ENCODE assay signal across 33 mouse cellular contexts in genomic region chr2:19579180-19579579, GRCm38 (mm10). TPM values are rescaled to one million over a fixed set of nuclear protein-coding genes. Genes with fewer than 3 reads are reported as not detected.
A peak's percentile ranks its signal among the peaks of the same experiment; 100 is the strongest.
DNase-seq lines count a peak whose midpoint lies in the region; ATAC-seq and TF ChIP-seq lines count a peak whose summit lies in the region.
"Had no signal": no experiment of that assay in that cellular context is flagged by ENCODE, and none has a peak within 500 bp of the region (broad histone marks: within the 10 kb centered on the region; RNA-seq: fewer than 3 reads in every experiment).

No protein-coding gene starts in this region.

- H3K27ac ChIP-seq in midbrain, embryonic 10.5 days (replicated peaks), result 0 out of 2 replicates have a peak overlapping the region, but pooled peaks have one; percentile 28
- no peak overlapping the region for H3K27ac ChIP-seq in midbrain, embryonic 15.5 days
- H3K27ac ChIP-seq in stomach, embryonic 16.5 days (ENCODE audit: low read length), result peak overlapping the region; percentile 20; the same call in 1 of the 2 replicates
- no peak overlapping the region for H3K27ac ChIP-seq in kidney, adult 2 months (ENCODE audit: insufficient read depth, low read depth, low read length)
- H3K27ac ChIP-seq: embryonic facial prominence, embryonic 13.5 days; forebrain, embryonic 15.5 days; heart, embryonic 10.5 days; kidney, postnatal 0 days; left cerebral cortex, adult 2 months; liver, embryonic 13.5 days; neural tube, embryonic 12.5 days had no signal

- no peak for TF ChIP-seq POLR2A in brain, embryonic 14.5 days (IDR thresholded peaks at IDR 0.05; ENCODE audit: borderline replicate concordance, extremely low read depth, insufficient read depth, insufficient read length, poor library complexity, severe bottlenecking)
- TF ChIP-seq POLR2A in kidney, adult 2 months (IDR thresholded peaks at IDR 0.05; ENCODE audit: low read depth, low read length), result no peak

- H3K4me3 ChIP-seq in midbrain, embryonic 10.5 days, result no peak overlapping the region
- no peak overlapping the region for H3K4me3 ChIP-seq in midbrain, embryonic 15.5 days
- no peak overlapping the region for H3K4me3 ChIP-seq in stomach, embryonic 16.5 days (replicated peaks; ENCODE audit: low read length)
- no peak overlapping the region for H3K4me3 ChIP-seq in kidney, adult 2 months (ENCODE audit: insufficient read depth, low read depth, low read length)
- H3K4me3 ChIP-seq: embryonic facial prominence, embryonic 13.5 days; forebrain, embryonic 15.5 days; heart, embryonic 10.5 days; left cerebral cortex, adult 2 months; liver, embryonic 13.5 days; neural tube, embryonic 12.5 days had no signal

- no peak for ATAC-seq in midbrain, embryonic 15.5 days (replicated peaks)
- ATAC-seq in stomach, embryonic 16.5 days (ENCODE audit: insufficient read depth, low FRiP score), result no peak
- ATAC-seq in monocyte, adult 5-6 weeks (replicated peaks; ENCODE audit: insufficient number of reproducible peaks, low FRiP score, low TSS enrichment, poor library complexity, severe bottlenecking), result no peak
- ATAC-seq: forebrain, embryonic 15.5 days; inflammation-experienced regulatory T-cells, adult 6 months had no signal

- no peaks in the 10 kb centered on the region for H3K36me3 ChIP-seq in midbrain, embryonic 10.5 days
- no peaks in the 10 kb centered on the region for H3K36me3 ChIP-seq in midbrain, embryonic 15.5 days (replicated peaks)
- no peaks in the 10 kb centered on the region for H3K36me3 ChIP-seq in stomach, embryonic 16.5 days (ENCODE audit: control insufficient read depth, insufficient read depth, low read length)
- no peaks in the 10 kb centered on the region for H3K36me3 ChIP-seq in kidney, adult 2 months (ENCODE audit: control insufficient read depth, insufficient read depth, low read length)
- H3K36me3 ChIP-seq: embryonic facial prominence, embryonic 13.5 days; forebrain, embryonic 15.5 days; heart, embryonic 10.5 days; liver, embryonic 13.5 days; neural tube, embryonic 12.5 days had no signal

- H3K4me2 ChIP-seq in midbrain, embryonic 15.5 days, result no peak overlapping the region
- H3K4me2 ChIP-seq in stomach, embryonic 16.5 days (ENCODE audit: low read depth, low read length), result no peak overlapping the region
- H3K4me2 ChIP-seq: embryonic facial prominence, embryonic 13.5 days; forebrain, embryonic 15.5 days; liver, embryonic 13.5 days; neural tube, embryonic 12.5 days had no signal

- no peaks in the 10 kb centered on the region for H3K27me3 ChIP-seq in midbrain, embryonic 10.5 days (ENCODE audit: low read depth, poor library complexity, severe bottlenecking)
- H3K27me3 ChIP-seq in midbrain, embryonic 15.5 days (replicated peaks), result no peaks in the 10 kb centered on the region
- H3K27me3 ChIP-seq in stomach, embryonic 16.5 days (ENCODE audit: control insufficient read depth, insufficient read depth, low read length), result no peaks in the 10 kb centered on the region
- no peaks in the 10 kb centered on the region for H3K27me3 ChIP-seq in kidney, adult 2 months (replicated peaks; ENCODE audit: control insufficient read depth, insufficient read depth, low read length)
- H3K27me3 ChIP-seq: embryonic facial prominence, embryonic 13.5 days; forebrain, embryonic 15.5 days; liver, embryonic 13.5 days; neural tube, embryonic 12.5 days had no signal

- peaks cover 14% of the 10 kb centered on the region for H3K4me1 ChIP-seq in midbrain, embryonic 10.5 days
- H3K4me1 ChIP-seq in midbrain, embryonic 15.5 days, result no peaks in the 10 kb centered on the region
- no peaks in the 10 kb centered on the region for H3K4me1 ChIP-seq in stomach, embryonic 16.5 days (ENCODE audit: control insufficient read depth, insufficient read depth, low read length)
- H3K4me1 ChIP-seq in kidney, adult 2 months (ENCODE audit: control insufficient read depth, insufficient read depth, low read length), result no peaks in the 10 kb centered on the region
- H3K4me1 ChIP-seq: embryonic facial prominence, embryonic 13.5 days; forebrain, embryonic 15.5 days; heart, embryonic 10.5 days; liver, embryonic 13.5 days; neural tube, embryonic 12.5 days had no signal

- 63% methylated on average over 6 of the region's 6 CpGs for WGBS in midbrain, embryonic 10.5 days
- WGBS in midbrain, embryonic 15.5 days, result 49% methylated on average over 6 of the region's 6 CpGs
- WGBS in stomach, embryonic 16.5 days, result 58% methylated on average over 6 of the region's 6 CpGs
- 78% methylated on average over 6 of the region's 6 CpGs for WGBS in kidney, adult 2 months

- peak; percentile 2 for DNase-seq in cerebellum, adult 9-10 months
- DNase-seq in cerebellum, adult 9-11 months, result no peak
- no peak for DNase-seq in midbrain, embryonic 10.5 days (ENCODE audit: low spot score)
- peak; percentile 13 for DNase-seq in brain, embryonic 14.5 days (ENCODE audit: low read depth)
- no peak for DNase-seq in kidney, adult 2 months
- DNase-seq: adrenal gland, postnatal 14 days; cerebellum, postnatal 10 days; heart, postnatal 4 days; kidney, adult 18-20 months; liver, embryonic 13.5 days; lung, adult 2 months; lung, postnatal 14 days; retina, postnatal 1 day had no signal

- TF ChIP-seq CTCF in brain, embryonic 14.5 days (IDR thresholded peaks at IDR 0.05; ENCODE audit: borderline replicate concordance, extremely low read depth, insufficient read depth, insufficient read length), result no peak
- no peak for TF ChIP-seq CTCF in kidney, adult 2 months (conservative IDR thresholded peaks at IDR 0.05; ENCODE audit: insufficient read depth, insufficient read length, low read depth, low read length)

- H3K9ac ChIP-seq in midbrain, embryonic 15.5 days, result no peak overlapping the region
- H3K9ac ChIP-seq in stomach, embryonic 16.5 days (ENCODE audit: low read length), result no peak overlapping the region
- H3K9ac ChIP-seq: embryonic facial prominence, embryonic 13.5 days; forebrain, embryonic 15.5 days; liver, embryonic 13.5 days; neural tube, embryonic 12.5 days had no signal

- no peaks in the 10 kb centered on the region for H3K9me3 ChIP-seq in midbrain, embryonic 10.5 days (replicated peaks)
- H3K9me3 ChIP-seq in midbrain, embryonic 15.5 days, result no peaks in the 10 kb centered on the region
- H3K9me3 ChIP-seq in stomach, embryonic 16.5 days (replicated peaks; ENCODE audit: control insufficient read depth, low read length), result no peaks in the 10 kb centered on the region
- H3K9me3 ChIP-seq: embryonic facial prominence, embryonic 13.5 days; forebrain, embryonic 15.5 days; heart, embryonic 10.5 days; liver, embryonic 13.5 days; neural tube, embryonic 12.5 days had no signal

RNA-seq across cellular contexts. Expression of gene 4921504E06Rik, which starts 25.5 kb away (rescaled TPM):
- not detected in 2 replicates for polyA plus RNA-seq in midbrain, embryonic 10.5 days (2016; fragmentation: Nextera tagmentation; extraction: Ambion mirVana)
- not detected in 2 replicates for polyA plus RNA-seq in midbrain, embryonic 15.5 days (2015; fragmentation: Nextera tagmentation; extraction: Ambion mirVana)
- 0.05 and 0.12 TPM in 2 replicates for polyA plus RNA-seq in brain, embryonic 14.5 days (2012; rRNA removed)
- polyA plus RNA-seq in stomach, embryonic 16.5 days (2015; fragmentation: Nextera tagmentation; extraction: Ambion mirVana), result 0.15 TPM in 1 of 2 replicates, not detected in the other
- not detected in 2 replicates for polyA plus RNA-seq in kidney, adult 2 months (2012; rRNA removed)
- total RNA-seq in monocyte, adult 5-6 weeks (2017), result not detected in 3 replicates
- total RNA-seq: adrenal gland, postnatal 14 days; ES-E14; gastrocnemius, adult 8-10 months; heart, postnatal 4 days; layer of hippocampus, postnatal 10 days; left cerebral cortex, adult 2 months; left cerebral cortex, postnatal 36 days; megakaryocyte, adult 5-6 weeks had no signal
- polyA plus RNA-seq: embryonic facial prominence, embryonic 13.5 days; forebrain, embryonic 15.5 days; gonadal fat pad, adult 2 months; heart, embryonic 10.5 days; heart, embryonic 16.5 days; inflammation-experienced regulatory T-cells, adult 6 months; kidney, postnatal 0 days; large intestine, adult 2 months; limb, embryonic 14.5 days; liver, embryonic 13.5 days; lung, adult 2 months; neural tube, embryonic 12.5 days; urinary bladder, adult 2 months had no signal

Comparison
In these comparisons a context has a peak if more than half of its experiments do, and no peak if none do; other contexts are left out.
1. DNase-seq: peak in cerebellum, adult 9-10 months (single experiment) and brain, embryonic 14.5 days (single experiment); none in cerebellum, adult 9-11 months (single experiment), midbrain, embryonic 10.5 days (single experiment) and kidney, adult 2 months (single experiment).
2. H3K27ac ChIP-seq: peak in midbrain, embryonic 10.5 days (single experiment) and stomach, embryonic 16.5 days (single experiment); none in midbrain, embryonic 15.5 days (single experiment) and kidney, adult 2 months (single experiment).